Mouse (Mus musculus) embryonic facial prominence, embryonic 15.5 days (tissue): ENCODE measurements at regions not wholly inside any gene's neighbourhood (a gene's known extent, or its start where the extent isn't known, plus 50 kb on each side); places are given as distances from the start of the nearest gene placed in this dataset.

Experiments
- ATAC-seq: fragments of 200-750 bp; cut with Nextera tagmentation; 2 replicates; pipeline ENCODE4 v1.8.0; 2017; ENCODE audit warnings: low read depth, moderate TSS enrichment; ENCODE audit not compliant: insufficient number of reproducible peaks, low FRiP score, low TSS enrichment
- H3K27ac ChIP-seq: fragments of 300-500 bp; sonication (generic); replicated peaks from 2 replicates; pipeline ENCODE4 v1.5.1; 2015; ENCODE audit warnings: mild to moderate bottlenecking, inconsistent platforms
- H3K27me3 ChIP-seq: fragments of 300-500 bp; sonication (generic); 2 replicates; pipeline ENCODE4 v1.6.1; 2015; ENCODE audit warnings: inconsistent platforms
- H3K36me3 ChIP-seq: fragments of 300-500 bp; sonication (generic); 2 replicates; pipeline ENCODE4 v1.6.1; 2015; ENCODE audit warnings: mild to moderate bottlenecking, inconsistent platforms
- H3K4me1 ChIP-seq: fragments of 300-500 bp; sonication (generic); 2 replicates; pipeline ENCODE4 v1.6.1; 2015; ENCODE audit warnings: inconsistent platforms
- H3K4me2 ChIP-seq: fragments of 300-500 bp; sonication (generic); replicated peaks from 2 replicates; pipeline ENCODE4 v1.6.1; 2015; ENCODE audit warnings: mild to moderate bottlenecking, inconsistent platforms
- H3K4me3 ChIP-seq: fragments of 300-500 bp; sonication (generic); replicated peaks from 2 replicates; pipeline ENCODE4 v1.5.1; 2015; ENCODE audit warnings: mild to moderate bottlenecking, inconsistent platforms
- H3K9ac ChIP-seq: fragments of 300-500 bp; sonication (generic); 2 replicates; pipeline ENCODE4 v1.6.1; 2015; ENCODE audit warnings: inconsistent platforms
- H3K9me3 ChIP-seq: fragments of 300-500 bp; sonication (generic); replicated peaks from 2 replicates; pipeline ENCODE4 v1.6.1; 2016; ENCODE audit warnings: inconsistent platforms
- WGBS: fragments of 180-500 bp; shearing (Covaris S2); methylation state at CpG from one replicate; pipeline ENCODE4 v1.1.7; 2015; 5-methylcytosine and 5-hydroxymethylcytosine counted together

- Histone ChIP-seq H3K9me3 (no peaks in the 10 kb centered on the region), H3K4me1 (peaks cover 21% of the 10 kb centered on the region), H3K27ac (no peak overlapping the region), H3K4me3 (no peak overlapping the region), H3K27me3 (peaks cover 45% of the 10 kb centered on the region), H3K36me3 (no peaks in the 10 kb centered on the region), H3K4me2 (no peak overlapping the region; the same call in 1 of the 2 replicates), H3K9ac (no peak overlapping the region)
- ATAC-seq = no peak; the same call in 1 of the 2 replicates
- 24% methylated on average over 15 of the region's 15 CpGs for WGBS
These were observed 275.4 kb upstream of the 4930535I16Rik start for GRCm38 (mm10) chr4:124193059-124193721.

- no peak overlapping the region for H3K4me2 ChIP-seq
- H3K9me3 ChIP-seq = no peaks in the 10 kb centered on the region
- peaks cover 27% of the 10 kb centered on the region; the same call in 1 of the 2 replicates for H3K27me3 ChIP-seq
- H3K9ac ChIP-seq = no peak overlapping the region
- 56% methylated on average over 4 of the region's 4 CpGs for WGBS
- no peak overlapping the region for H3K4me3 ChIP-seq
- peaks cover 21% of the 10 kb centered on the region for H3K4me1 ChIP-seq
- H3K36me3 ChIP-seq = no peaks in the 10 kb centered on the region
- ATAC-seq = no peak
- no peak overlapping the region for H3K27ac ChIP-seq
These were observed 273.0 kb upstream of the 4930535I16Rik start for GRCm38 (mm10) chr4:124190775-124191174.

DNA sequence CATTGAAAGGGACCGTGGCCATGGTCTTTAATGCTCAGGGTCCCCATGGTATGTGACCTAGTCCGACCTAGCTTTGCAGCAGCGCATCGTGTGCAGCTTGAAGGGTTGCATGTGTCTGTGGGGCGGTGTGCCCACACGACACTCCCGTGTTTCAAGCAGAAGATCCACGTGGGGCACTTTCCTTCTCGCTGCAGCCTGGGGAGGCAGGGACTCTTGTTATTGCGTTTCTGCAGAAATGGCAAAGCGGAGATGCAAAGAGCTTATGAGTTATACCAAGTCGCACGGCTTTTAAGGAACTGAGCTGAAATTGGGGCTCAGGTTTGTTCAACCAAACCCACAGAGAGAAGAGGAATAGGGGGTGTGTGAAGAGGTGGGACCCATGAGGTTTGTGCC is 272.2 kb upstream of the 4930535I16Rik start:
- peaks cover 21% of the 10 kb centered on the region; the same call in 1 of the 2 replicates for H3K27me3 ChIP-seq
- H3K9me3 ChIP-seq = no peaks in the 10 kb centered on the region
- no peak overlapping the region for H3K9ac ChIP-seq
- peaks cover 21% of the 10 kb centered on the region for H3K4me1 ChIP-seq
- no peaks in the 10 kb centered on the region for H3K36me3 ChIP-seq
- no peak overlapping the region for H3K4me2 ChIP-seq
- no peak for ATAC-seq
- no peak overlapping the region for H3K27ac ChIP-seq
- H3K4me3 ChIP-seq = no peak overlapping the region
- WGBS = 65% methylated on average over 13 of the region's 13 CpGs

GRCm38 (mm10) chr4:124189352-124189992 is 271.6 kb upstream of the 4930535I16Rik start:
- no peak overlapping the region for H3K27ac ChIP-seq
- WGBS = 20% methylated on average over 24 of the region's 24 CpGs
- H3K4me1 ChIP-seq = peaks cover 21% of the 10 kb centered on the region
- no peaks in the 10 kb centered on the region for H3K9me3 ChIP-seq
- H3K36me3 ChIP-seq = no peaks in the 10 kb centered on the region
- no peak for ATAC-seq
- no peak overlapping the region for H3K9ac ChIP-seq
- peaks cover 16% of the 10 kb centered on the region; the same call in 1 of the 2 replicates for H3K27me3 ChIP-seq
- no peak overlapping the region for H3K4me3 ChIP-seq
- no peak overlapping the region for H3K4me2 ChIP-seq

DNA sequence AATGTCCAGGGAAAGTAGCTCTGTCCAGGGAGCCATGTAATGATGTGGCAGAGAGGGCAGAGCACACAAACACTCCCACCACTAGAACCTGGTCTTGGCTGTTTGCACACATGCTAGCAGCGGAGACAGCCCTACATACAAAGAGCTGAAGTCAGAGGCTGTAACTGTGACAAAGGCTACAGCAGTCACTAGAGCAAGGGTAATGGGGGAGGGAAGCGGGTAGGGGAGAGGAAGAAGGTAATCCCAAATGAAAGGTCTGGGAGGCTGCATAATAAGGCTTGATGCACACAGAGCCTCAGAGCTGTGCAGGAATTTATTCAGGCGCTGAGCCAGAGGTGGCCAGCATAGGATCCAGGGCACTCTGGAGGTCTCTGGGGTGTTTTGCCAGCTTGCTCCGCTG is 269.3 kb upstream of the 4930535I16Rik start:
- Histone ChIP-seq H3K36me3 (no peaks in the 10 kb centered on the region), H3K4me3 (no peak overlapping the region), H3K4me2 (no peak overlapping the region), H3K27me3 (0 out of 2 replicates have a peak, but pooled peaks cover 12% of the 10 kb centered on the region), H3K4me1 (peaks cover 10% of the 10 kb centered on the region; the same call in 1 of the 2 replicates), H3K27ac (no peak overlapping the region), H3K9ac (no peak overlapping the region), H3K9me3 (no peaks in the 10 kb centered on the region)
- WGBS = 57% methylated on average over 4 of the region's 4 CpGs
- ATAC-seq = no peak

DNA sequence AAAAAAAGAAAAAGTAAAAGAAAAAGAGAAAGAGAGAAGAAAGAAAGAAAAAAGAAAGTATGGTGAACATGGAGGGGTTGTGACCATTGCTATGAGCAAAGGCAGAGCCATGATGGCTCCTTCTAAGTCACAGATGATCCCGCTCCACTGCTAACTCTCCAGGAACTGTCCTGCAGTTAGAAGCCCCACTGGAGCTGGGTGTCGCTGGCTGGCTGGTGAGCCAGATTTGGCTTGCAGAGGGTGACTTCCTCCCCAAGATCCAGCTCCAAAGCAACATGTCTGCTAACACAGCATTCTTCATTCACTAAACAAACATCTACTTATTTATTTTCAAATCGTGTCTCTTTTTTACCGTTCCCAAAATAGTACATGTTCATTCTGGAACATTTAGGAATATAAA is 263.5 kb upstream of the 4930535I16Rik start:
- Histone ChIP-seq H3K9ac (no peak overlapping the region), H3K36me3 (no peaks in the 10 kb centered on the region), H3K4me3 (no peak overlapping the region), H3K9me3 (no peaks in the 10 kb centered on the region), H3K27me3 (peaks cover 32% of the 10 kb centered on the region), H3K27ac (no peak overlapping the region), H3K4me1 (peaks cover 8% of the 10 kb centered on the region), H3K4me2 (no peak overlapping the region)
- ATAC-seq = no peak
- WGBS = 78% methylated on average over 4 of the region's 4 CpGs

GRCm38 (mm10) chr4:124178401-124179018 is 260.7 kb upstream of the 4930535I16Rik start:
- H3K4me3 ChIP-seq = peak overlapping the region; percentile 36
- peak overlapping the region; percentile 62 for H3K4me2 ChIP-seq
- no peak overlapping the region for H3K27ac ChIP-seq
- no peaks in the 10 kb centered on the region for H3K9me3 ChIP-seq
- no peak overlapping the region; the same call in 1 of the 2 replicates for H3K9ac ChIP-seq
- no peaks in the 10 kb centered on the region for H3K36me3 ChIP-seq
- WGBS = 1% methylated on average over 50 of the region's 50 CpGs
- no peak for ATAC-seq
- peaks cover 8% of the 10 kb centered on the region for H3K4me1 ChIP-seq
- H3K27me3 ChIP-seq = peaks cover 32% of the 10 kb centered on the region

DNA sequence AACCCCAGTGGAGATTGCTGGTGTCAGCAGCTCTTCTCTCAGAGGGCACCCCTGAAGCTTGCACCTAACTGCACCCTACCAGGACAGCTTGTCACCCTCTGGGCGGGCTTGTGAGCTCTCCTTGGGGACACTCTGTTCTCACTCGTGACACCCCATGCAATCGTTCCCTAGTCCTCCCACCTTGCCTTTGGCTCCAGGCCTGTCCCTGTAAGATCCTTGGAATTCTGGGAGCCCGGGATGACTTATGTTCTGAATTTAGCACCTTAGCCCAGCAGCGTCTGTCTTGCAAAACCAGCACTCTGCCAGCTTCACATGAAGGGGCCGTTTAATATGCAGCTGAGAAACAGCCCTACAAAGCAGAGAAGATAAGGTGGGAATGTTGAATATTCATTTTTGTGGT is 257.7 kb upstream of the 4930535I16Rik start:
- 43% methylated on average over 6 of the region's 6 CpGs for WGBS
- H3K4me2 ChIP-seq = no peak overlapping the region
- no peaks in the 10 kb centered on the region for H3K36me3 ChIP-seq
- peaks cover 13% of the 10 kb centered on the region for H3K4me1 ChIP-seq
- no peaks in the 10 kb centered on the region for H3K9me3 ChIP-seq
- H3K9ac ChIP-seq = no peak overlapping the region
- no peak overlapping the region for H3K27ac ChIP-seq
- ATAC-seq = no peak
- no peak overlapping the region for H3K4me3 ChIP-seq
- peaks cover 32% of the 10 kb centered on the region for H3K27me3 ChIP-seq

DNA sequence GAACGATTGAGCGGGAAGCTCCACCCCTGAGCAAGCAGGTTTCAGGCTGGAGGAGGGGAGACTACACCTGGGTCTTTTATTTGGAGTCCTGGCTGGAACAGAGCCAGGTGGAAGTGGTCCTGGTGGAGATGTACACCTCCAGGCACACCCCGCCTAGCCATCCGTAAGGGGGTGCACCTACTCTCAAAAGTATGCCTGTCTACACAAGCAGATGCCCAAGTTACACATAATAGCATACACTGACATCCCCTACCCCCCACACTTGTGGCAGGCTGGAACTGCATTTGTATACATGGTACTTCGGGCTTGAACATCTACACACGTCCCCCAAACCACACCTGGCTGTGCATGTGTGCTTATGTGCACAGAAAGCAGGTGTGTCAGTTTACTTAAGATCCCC is 236.8 kb upstream of the 4930535I16Rik start:
- Histone ChIP-seq H3K9me3 (no peaks in the 10 kb centered on the region), H3K4me2 (no peak overlapping the region), H3K4me1 (no peaks in the 10 kb centered on the region), H3K27ac (no peak overlapping the region), H3K4me3 (no peak overlapping the region), H3K9ac (no peak overlapping the region), H3K36me3 (no peaks in the 10 kb centered on the region), H3K27me3 (no peaks in the 10 kb centered on the region)
- WGBS = 58% methylated on average over 6 of the region's 6 CpGs
- ATAC-seq = no peak

GRCm38 (mm10) chr4:124149771-124150451 is 232.1 kb upstream of the 4930535I16Rik start:
- Histone ChIP-seq H3K27me3 (0 out of 2 replicates have a peak, but pooled peaks cover 7% of the 10 kb centered on the region), H3K4me2 (peak overlapping the region; percentile 23; the same call in 1 of the 2 replicates), H3K9me3 (no peaks in the 10 kb centered on the region), H3K4me1 (0 out of 2 replicates have a peak, but pooled peaks cover 7% of the 10 kb centered on the region), H3K4me3 (no peak overlapping the region), H3K27ac (no peak overlapping the region), H3K36me3 (no peaks in the 10 kb centered on the region), H3K9ac (no peak overlapping the region)
- ATAC-seq = no peak
- 10% methylated on average over 16 of the region's 16 CpGs for WGBS

DNA sequence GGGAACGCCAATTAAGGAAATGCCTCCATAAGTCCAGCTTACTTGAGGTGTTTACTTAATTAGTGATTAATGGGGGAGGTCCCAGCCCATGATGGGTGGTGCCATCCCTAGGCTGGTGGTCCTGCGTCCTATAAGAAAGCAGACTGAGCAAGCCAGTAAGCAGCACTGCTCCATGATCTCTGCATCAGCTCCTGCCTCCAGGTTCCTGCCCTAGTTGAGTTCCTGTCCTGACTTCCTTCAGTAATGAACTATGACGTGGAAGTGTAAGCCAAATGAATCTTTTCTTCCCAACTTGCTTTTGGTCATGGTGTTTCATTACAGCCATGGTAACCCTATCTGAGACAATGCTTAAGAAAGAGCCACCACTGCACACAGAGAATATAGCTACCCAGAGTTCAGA is 231.2 kb upstream of the 4930535I16Rik start:
- no peaks in the 10 kb centered on the region for H3K9me3 ChIP-seq
- no peak overlapping the region for H3K4me2 ChIP-seq
- no peak overlapping the region for H3K9ac ChIP-seq
- no peak overlapping the region for H3K27ac ChIP-seq
- no peak overlapping the region for H3K4me3 ChIP-seq
- H3K36me3 ChIP-seq = no peaks in the 10 kb centered on the region
- WGBS = 83% methylated on average over 3 of the region's 3 CpGs
- ATAC-seq = no peak
- 0 out of 2 replicates have a peak, but pooled peaks cover 7% of the 10 kb centered on the region for H3K27me3 ChIP-seq
- H3K4me1 ChIP-seq = 0 out of 2 replicates have a peak, but pooled peaks cover 7% of the 10 kb centered on the region
